Mouse (Mus musculus): ENCODE data around the gene Ffar4. TPM values are rescaled to one million over a fixed set of nuclear protein-coding genes. Genes with fewer than 3 reads are reported as not detected.

The Ffar4 gene
- polyA plus RNA-seq, 1 experiment from 2014 or later, result not detected

DNA sequence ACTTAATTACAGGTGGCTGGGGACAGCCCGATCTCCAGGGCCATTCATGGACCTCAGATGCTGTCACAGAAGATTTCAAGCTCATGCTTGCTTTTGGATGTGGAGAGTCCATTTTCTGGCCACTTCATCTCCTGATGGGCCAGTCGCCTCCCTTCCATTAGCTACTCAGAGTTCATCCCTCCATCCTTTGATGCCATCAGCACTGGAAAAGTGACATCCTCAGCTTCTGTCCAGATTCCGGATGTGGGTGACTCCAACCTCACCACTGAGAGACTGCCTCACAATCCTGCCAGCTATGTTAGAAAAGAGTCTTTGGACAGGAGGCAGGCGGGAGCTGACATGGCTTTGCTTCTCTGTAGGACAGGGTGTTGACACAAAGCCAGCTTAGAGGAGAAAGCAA, 11.0 kb upstream of the Ffar4 start:
- H3K4me2 ChIP-seq (ENCODE audit: low read depth, low read length, severe bottlenecking), result no peak overlapping the region
- no peak for ATAC-seq (replicated peaks; ENCODE audit: low FRiP score)
- no peak overlapping the region for H3K9ac ChIP-seq (ENCODE audit: low read length)
- no peak for DNase-seq (ENCODE audit: low spot score)
- WGBS, result 90% methylated on average over 4 of the region's 4 CpGs
- no peaks in the 10 kb centered on the region for H3K36me3 ChIP-seq (ENCODE audit: control insufficient read depth, insufficient read depth, low read length)
- H3K9me3 ChIP-seq (ENCODE audit: control insufficient read depth, low read length), result no peaks in the 10 kb centered on the region
- H3K4me3 ChIP-seq (ENCODE audit: low read depth, low read length), result no peak overlapping the region
- no peaks in the 10 kb centered on the region for H3K27me3 ChIP-seq (ENCODE audit: control insufficient read depth, insufficient read depth, low read length)
- no peak overlapping the region for H3K27ac ChIP-seq (ENCODE audit: low read depth, low read length)
- H3K4me1 ChIP-seq (replicated peaks; ENCODE audit: control insufficient read depth, insufficient read depth, low read length), result no peaks in the 10 kb centered on the region

- H3K9me3 ChIP-seq (ENCODE audit: control insufficient read depth, low read length), result no peaks in the 10 kb centered on the region
- H3K9ac ChIP-seq (ENCODE audit: low read length), result no peak overlapping the region
- no peak for DNase-seq (ENCODE audit: low spot score)
- H3K27me3 ChIP-seq (ENCODE audit: control insufficient read depth, insufficient read depth, low read length), result no peaks in the 10 kb centered on the region
- no peak overlapping the region for H3K4me3 ChIP-seq (ENCODE audit: low read depth, low read length)
- no peak overlapping the region for H3K4me2 ChIP-seq (ENCODE audit: low read depth, low read length, severe bottlenecking)
- H3K36me3 ChIP-seq (ENCODE audit: control insufficient read depth, insufficient read depth, low read length), result no peaks in the 10 kb centered on the region
- 69% methylated on average over 11 of the region's 11 CpGs for WGBS
- H3K27ac ChIP-seq (ENCODE audit: low read depth, low read length), result no peak overlapping the region
- no peak for ATAC-seq (replicated peaks; ENCODE audit: low FRiP score)
- H3K4me1 ChIP-seq (replicated peaks; ENCODE audit: control insufficient read depth, insufficient read depth, low read length), result no peaks in the 10 kb centered on the region
Measured at GRCm38 (mm10) chr19:38086948-38087551, 9.8 kb upstream of the Ffar4 start.

DNA sequence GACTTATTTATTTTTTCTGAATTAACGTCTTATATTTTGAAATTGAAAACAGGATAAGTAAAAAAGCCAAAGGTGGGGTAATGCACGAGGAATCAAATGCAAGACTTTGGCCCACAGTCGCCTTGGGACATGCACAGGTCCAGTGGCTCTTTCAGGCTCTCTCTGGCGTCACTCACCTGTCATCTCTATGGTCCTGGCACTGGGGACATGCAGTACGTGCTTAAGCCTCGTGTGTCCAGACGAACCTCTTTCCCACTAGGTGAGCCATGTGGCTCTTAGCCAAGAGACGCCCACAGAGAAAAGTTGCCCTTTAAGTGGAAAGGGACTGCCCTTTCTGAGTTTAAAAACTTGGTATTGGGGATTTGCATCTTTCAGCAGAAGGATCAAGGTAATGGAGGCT, 7.5 kb upstream of the Ffar4 start:
- Histone ChIP-seq H3K27me3 (ENCODE audit: control insufficient read depth, insufficient read depth, low read length) (no peaks in the 10 kb centered on the region), H3K36me3 (ENCODE audit: control insufficient read depth, insufficient read depth, low read length) (no peaks in the 10 kb centered on the region), H3K4me3 (ENCODE audit: low read depth, low read length) (no peak overlapping the region), H3K9ac (ENCODE audit: low read length) (no peak overlapping the region), H3K4me1 (replicated peaks; ENCODE audit: control insufficient read depth, insufficient read depth, low read length) (no peaks in the 10 kb centered on the region), H3K4me2 (ENCODE audit: low read depth, low read length, severe bottlenecking) (no peak overlapping the region), H3K27ac (ENCODE audit: low read depth, low read length) (no peak overlapping the region), H3K9me3 (ENCODE audit: control insufficient read depth, low read length) (no peaks in the 10 kb centered on the region)
- WGBS, result 84% methylated on average over 8 of the region's 8 CpGs
- ATAC-seq (replicated peaks; ENCODE audit: low FRiP score), result no peak
- no peak for DNase-seq (ENCODE audit: low spot score)

DNA sequence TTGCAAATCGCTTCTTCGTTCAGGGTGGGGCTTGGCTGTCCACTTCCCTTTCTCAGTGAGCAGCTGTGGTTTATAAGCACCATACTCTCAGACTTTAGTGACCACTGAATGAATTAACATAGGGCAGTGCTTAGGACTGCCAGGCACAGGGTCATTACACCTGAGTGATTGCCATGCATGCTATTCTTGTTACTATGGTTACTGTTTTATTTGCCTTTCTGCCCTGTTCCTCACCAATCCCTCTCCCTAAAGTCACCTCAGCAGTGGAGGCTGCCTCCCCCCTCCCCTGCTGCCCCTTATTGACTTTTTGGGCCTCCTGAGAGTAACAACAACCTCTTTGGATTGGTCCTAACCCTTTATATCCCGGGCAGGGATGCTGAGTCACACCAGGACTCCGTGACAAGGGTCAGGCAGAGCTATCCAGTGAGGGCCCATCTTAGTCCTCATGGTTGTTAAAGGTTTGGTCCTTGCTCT, 5.3 kb upstream of the Ffar4 start:
- WGBS, result 60% methylated on average over 4 of the region's 4 CpGs
- no peak for DNase-seq (ENCODE audit: low spot score)
- no peaks in the 10 kb centered on the region for H3K9me3 ChIP-seq (ENCODE audit: control insufficient read depth, low read length)

DNA sequence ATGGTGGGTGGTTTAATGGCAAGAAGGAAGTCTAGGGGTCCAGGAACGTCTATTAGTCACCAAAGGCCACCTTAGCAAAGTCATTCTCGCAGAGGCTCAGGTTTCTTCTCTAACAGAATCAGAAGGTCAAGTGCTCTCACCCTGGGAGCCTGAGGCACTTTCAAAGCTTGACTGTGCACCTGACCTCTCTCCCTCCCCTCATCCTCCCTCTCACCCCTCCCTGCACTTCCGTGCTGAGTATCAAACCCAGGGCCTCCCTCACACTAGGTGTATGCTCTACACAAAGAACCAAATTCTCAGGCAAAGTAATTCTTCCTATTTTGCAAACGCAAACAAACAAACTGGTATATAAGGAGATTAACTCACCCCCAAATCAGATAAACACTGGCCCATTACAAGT, 640 bp upstream of the Ffar4 start:
- Histone ChIP-seq H3K9ac (ENCODE audit: low read length) (no peak overlapping the region), H3K27me3 (ENCODE audit: control insufficient read depth, insufficient read depth, low read length) (peaks cover 33% of the 10 kb centered on the region), H3K4me2 (ENCODE audit: low read depth, low read length, severe bottlenecking) (no peak overlapping the region), H3K27ac (ENCODE audit: low read depth, low read length) (no peak overlapping the region), H3K36me3 (ENCODE audit: control insufficient read depth, insufficient read depth, low read length) (no peaks in the 10 kb centered on the region), H3K4me1 (replicated peaks; ENCODE audit: control insufficient read depth, insufficient read depth, low read length) (0 out of 2 replicates have a peak, but pooled peaks cover 2% of the 10 kb centered on the region), H3K4me3 (ENCODE audit: low read depth, low read length) (no peak overlapping the region), H3K9me3 (ENCODE audit: control insufficient read depth, low read length) (no peaks in the 10 kb centered on the region)
- ATAC-seq (replicated peaks; ENCODE audit: low FRiP score), result no peak
- whole genome bisulfite sequencing, result 13% methylated on average over 4 of the region's 4 CpGs
- DNase-seq (ENCODE audit: low spot score), result no peak

More for the DNA sequence above, 5.3 kb upstream of the Ffar4 start:
- no peak overlapping the region for H3K4me3 ChIP-seq (ENCODE audit: low read depth, low read length)
- peaks cover 9% of the 10 kb centered on the region for H3K27me3 ChIP-seq (ENCODE audit: control insufficient read depth, insufficient read depth, low read length)
- no peaks in the 10 kb centered on the region for H3K36me3 ChIP-seq (ENCODE audit: control insufficient read depth, insufficient read depth, low read length)
- no peak overlapping the region for H3K27ac ChIP-seq (ENCODE audit: low read depth, low read length)
- H3K9ac ChIP-seq (ENCODE audit: low read length), result no peak overlapping the region
- no peaks in the 10 kb centered on the region for H3K4me1 ChIP-seq (replicated peaks; ENCODE audit: control insufficient read depth, insufficient read depth, low read length)
- ATAC-seq (replicated peaks; ENCODE audit: low FRiP score), result no peak
- H3K4me2 ChIP-seq (ENCODE audit: low read depth, low read length, severe bottlenecking), result no peak overlapping the region

GRCm38 (mm10) chr19:38107871-38108270, 11.0 kb downstream of the Ffar4 start:
- Histone ChIP-seq H3K4me1 (replicated peaks; ENCODE audit: control insufficient read depth, insufficient read depth, low read length) (no peaks in the 10 kb centered on the region), H3K4me3 (ENCODE audit: low read depth, low read length) (no peak overlapping the region), H3K4me2 (ENCODE audit: low read depth, low read length, severe bottlenecking) (no peak overlapping the region), H3K27me3 (ENCODE audit: control insufficient read depth, insufficient read depth, low read length) (no peaks in the 10 kb centered on the region), H3K27ac (ENCODE audit: low read depth, low read length) (no peak overlapping the region), H3K9me3 (ENCODE audit: control insufficient read depth, low read length) (no peaks in the 10 kb centered on the region), H3K36me3 (ENCODE audit: control insufficient read depth, insufficient read depth, low read length) (no peaks in the 10 kb centered on the region), H3K9ac (ENCODE audit: low read length) (no peak overlapping the region)
- WGBS, result 96% methylated on average over 4 of the region's 4 CpGs
- ATAC-seq (replicated peaks; ENCODE audit: low FRiP score) (no peak), DNase-seq (ENCODE audit: low spot score) (no peak)

GRCm38 (mm10) chr19:38109506-38110242, 12.8 kb downstream of the Ffar4 start:
- Histone ChIP-seq H3K4me1 (replicated peaks; ENCODE audit: control insufficient read depth, insufficient read depth, low read length) (no peaks in the 10 kb centered on the region), H3K27me3 (ENCODE audit: control insufficient read depth, insufficient read depth, low read length) (no peaks in the 10 kb centered on the region), H3K27ac (ENCODE audit: low read depth, low read length) (no peak overlapping the region), H3K9me3 (ENCODE audit: control insufficient read depth, low read length) (no peaks in the 10 kb centered on the region), H3K36me3 (ENCODE audit: control insufficient read depth, insufficient read depth, low read length) (no peaks in the 10 kb centered on the region), H3K9ac (ENCODE audit: low read length) (no peak overlapping the region), H3K4me3 (ENCODE audit: low read depth, low read length) (no peak overlapping the region), H3K4me2 (ENCODE audit: low read depth, low read length, severe bottlenecking) (no peak overlapping the region)
- DNase-seq (ENCODE audit: low spot score), result no peak
- ATAC-seq (replicated peaks; ENCODE audit: low FRiP score), result no peak
- 92% methylated on average over 15 of the region's 15 CpGs for WGBS

- Histone ChIP-seq H3K4me1 (replicated peaks; ENCODE audit: control insufficient read depth, insufficient read depth, low read length) (no peaks in the 10 kb centered on the region), H3K9ac (ENCODE audit: low read length) (no peak overlapping the region), H3K27ac (ENCODE audit: low read depth, low read length) (no peak overlapping the region), H3K4me3 (ENCODE audit: low read depth, low read length) (no peak overlapping the region), H3K9me3 (ENCODE audit: control insufficient read depth, low read length) (no peaks in the 10 kb centered on the region), H3K4me2 (ENCODE audit: low read depth, low read length, severe bottlenecking) (no peak overlapping the region), H3K36me3 (ENCODE audit: control insufficient read depth, insufficient read depth, low read length) (no peaks in the 10 kb centered on the region), H3K27me3 (ENCODE audit: control insufficient read depth, insufficient read depth, low read length) (no peaks in the 10 kb centered on the region)
- no peak for DNase-seq (ENCODE audit: low spot score)
- no peak for ATAC-seq (replicated peaks; ENCODE audit: low FRiP score)
- 83% methylated on average over 8 of the region's 8 CpGs for WGBS
Measured at GRCm38 (mm10) chr19:38111056-38111455, 14.2 kb downstream of the Ffar4 start.

GRCm38 (mm10) chr19:38112575-38112974, 15.7 kb downstream of the Ffar4 start:
- H3K27ac ChIP-seq (ENCODE audit: low read depth, low read length), result no peak overlapping the region
- 60% methylated on average over 4 of the region's 4 CpGs for WGBS
- no peak overlapping the region for H3K9ac ChIP-seq (ENCODE audit: low read length)
- DNase-seq (ENCODE audit: low spot score), result no peak
- H3K4me2 ChIP-seq (ENCODE audit: low read depth, low read length, severe bottlenecking), result no peak overlapping the region
- no peak overlapping the region for H3K4me3 ChIP-seq (ENCODE audit: low read depth, low read length)
- no peaks in the 10 kb centered on the region for H3K27me3 ChIP-seq (ENCODE audit: control insufficient read depth, insufficient read depth, low read length)
- no peaks in the 10 kb centered on the region for H3K9me3 ChIP-seq (ENCODE audit: control insufficient read depth, low read length)
- ATAC-seq (replicated peaks; ENCODE audit: low FRiP score), result no peak
- H3K36me3 ChIP-seq (ENCODE audit: control insufficient read depth, insufficient read depth, low read length), result no peaks in the 10 kb centered on the region
- H3K4me1 ChIP-seq (replicated peaks; ENCODE audit: control insufficient read depth, insufficient read depth, low read length), result no peaks in the 10 kb centered on the region

Measured in forebrain, embryonic 11.5 days (tissue).